In the genomic region with DNA sequence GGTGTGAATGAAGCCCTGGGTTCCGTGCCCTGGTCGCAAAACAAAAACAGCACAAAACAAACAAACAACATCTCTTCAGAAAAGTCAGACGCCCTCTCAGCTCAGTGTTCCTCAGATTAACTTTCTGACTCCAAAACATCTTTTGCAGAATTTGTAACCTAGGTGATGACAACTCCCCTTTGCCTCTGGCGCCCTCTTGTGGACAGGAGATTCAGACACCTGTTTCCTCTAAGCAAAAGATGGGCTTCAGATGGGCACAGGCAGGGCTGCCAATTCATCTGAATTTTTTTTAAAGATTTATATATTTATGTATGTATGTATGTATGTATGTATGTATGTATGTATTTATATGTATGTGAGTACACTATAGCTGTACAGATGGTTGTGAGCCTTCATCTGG, we compare ENCODE assay signal across 9 mouse cellular contexts. TPM values are rescaled to one million over a fixed set of nuclear protein-coding genes. Genes with fewer than 3 reads are reported as not detected.
A peak's percentile ranks its signal among the peaks of the same experiment; 100 is the strongest.
DNase-seq lines count a peak whose midpoint lies in the region; ATAC-seq and TF ChIP-seq lines count a peak whose summit lies in the region.
"Had no signal": no experiment of that assay in that cellular context is flagged by ENCODE, and none has a peak within 500 bp of the region (broad histone marks: within the 10 kb centered on the region; RNA-seq: fewer than 3 reads in every experiment).

No protein-coding gene starts in this region.

- 37% methylated on average over 4 of the region's 4 CpGs for WGBS in kidney, embryonic 16.5 days
- 38% methylated on average over 4 of the region's 4 CpGs for WGBS in liver, embryonic 14.5 days (ENCODE audit: insufficient replicate concordance)

- ATAC-seq in kidney, embryonic 16.5 days (ENCODE audit: low FRiP score, low TSS enrichment) = no peak
- no peak for ATAC-seq in liver, embryonic 14.5 days (ENCODE audit: insufficient read depth)

- H3K36me3 ChIP-seq in kidney, embryonic 16.5 days (ENCODE audit: insufficient read depth, low read length) = peaks cover 61% of the 10 kb centered on the region
- no peaks in the 10 kb centered on the region for H3K36me3 ChIP-seq in liver, embryonic 14.5 days (replicated peaks; ENCODE audit: control insufficient read depth, insufficient read depth, low read depth)

- DNase-seq in kidney, adult 18-20 months = peak; percentile 79
- peak; percentile 72 for DNase-seq in adipocyte (ENCODE audit: low spot score)
- peak; percentile 89 for DNase-seq in embryo, embryonic 10.5 days (ENCODE audit: low spot score)
- DNase-seq in kidney, adult 8-10 months = peak; percentile 53 to 78
- DNase-seq in liver, embryonic 14.5 days (ENCODE audit: low read depth in 3 of 3, low spot score in 3 of 3) = peak; percentile 49 to 66 (median 62)
- DNase-seq in right cerebral cortex, postnatal 36 days (ENCODE audit: low spot score in 2 of 2) = peak; percentile 41 to 48
- peak; percentile 59 to 77 for DNase-seq in urinary bladder, postnatal 36 days (ENCODE audit: low spot score in 2 of 2)

- H3K4me2 ChIP-seq in kidney, embryonic 16.5 days (replicated peaks; ENCODE audit: low read depth, low read length) = no peak overlapping the region
- no peak overlapping the region for H3K4me2 ChIP-seq in liver, embryonic 14.5 days (ENCODE audit: low read depth)

- H3K27me3 ChIP-seq in kidney, embryonic 16.5 days (ENCODE audit: insufficient read depth, low read length) = no peaks in the 10 kb centered on the region
- no peaks in the 10 kb centered on the region for H3K27me3 ChIP-seq in liver, embryonic 14.5 days (ENCODE audit: control insufficient read depth, insufficient read depth, low read length)

- H3K4me3 ChIP-seq in kidney, embryonic 16.5 days (ENCODE audit: low read length) = no peak overlapping the region
- no peak overlapping the region for H3K4me3 ChIP-seq in liver, embryonic 14.5 days (ENCODE audit: insufficient read depth in 1 of 2, low read depth in 2 of 2, low read length in 2 of 2)
- H3K4me3 ChIP-seq: myocyte had no signal

- H3K27ac ChIP-seq in kidney, embryonic 16.5 days (ENCODE audit: low read length) = no peak overlapping the region
- H3K27ac ChIP-seq in liver, embryonic 14.5 days = no peak overlapping the region

- peak; percentile 91 for TF ChIP-seq CTCF in liver, embryonic 14.5 days (IDR thresholded peaks at IDR 0.05; ENCODE audit: low read depth)

- no peak for TF ChIP-seq EP300 in liver, embryonic 14.5 days (IDR thresholded peaks at IDR 0.05; ENCODE audit: low read depth)

- H3K9me3 ChIP-seq in kidney, embryonic 16.5 days (ENCODE audit: low read length) = no peaks in the 10 kb centered on the region
- H3K9me3 ChIP-seq in liver, embryonic 14.5 days (ENCODE audit: control insufficient read depth, low read length) = no peaks in the 10 kb centered on the region

- no peak overlapping the region for H3K9ac ChIP-seq in kidney, embryonic 16.5 days (replicated peaks; ENCODE audit: low read length)
- no peak overlapping the region for H3K9ac ChIP-seq in liver, embryonic 14.5 days (replicated peaks)

- no peaks in the 10 kb centered on the region for H3K4me1 ChIP-seq in kidney, embryonic 16.5 days (ENCODE audit: insufficient read depth, low read length)
- peaks cover 4 to 5% of the 10 kb centered on the region in 2 experiments for H3K4me1 ChIP-seq in liver, embryonic 14.5 days (replicated peaks; ENCODE audit: control insufficient read depth in 2 of 2, insufficient read depth in 2 of 2, low read length in 1 of 2)

RNA-seq across cellular contexts. Expression of a gene that starts 40.0 kb away (rescaled TPM):
- 32.9 and 39.3 TPM in 2 replicates for polyA plus RNA-seq in kidney, embryonic 16.5 days (2015; fragmentation: Nextera tagmentation; extraction: Ambion mirVana)
- 9.2 and 15.6 TPM in 2 replicates for polyA plus RNA-seq in liver, embryonic 14.5 days (2012; rRNA removed)
- 5.2 and 5.6 TPM in 2 replicates for polyA plus RNA-seq in liver, embryonic 14.5 days (2014; fragmentation: Nextera tagmentation; extraction: Ambion mirVana)
